Mouse (Mus musculus): ENCODE results near the gene Hadh. TPM values are rescaled to one million over a fixed set of nuclear protein-coding genes. Genes with fewer than 3 reads are reported as not detected.

The Hadh gene
- polyA plus RNA-seq, 1 experiment from 2014 or later: 142 TPM

DNA sequence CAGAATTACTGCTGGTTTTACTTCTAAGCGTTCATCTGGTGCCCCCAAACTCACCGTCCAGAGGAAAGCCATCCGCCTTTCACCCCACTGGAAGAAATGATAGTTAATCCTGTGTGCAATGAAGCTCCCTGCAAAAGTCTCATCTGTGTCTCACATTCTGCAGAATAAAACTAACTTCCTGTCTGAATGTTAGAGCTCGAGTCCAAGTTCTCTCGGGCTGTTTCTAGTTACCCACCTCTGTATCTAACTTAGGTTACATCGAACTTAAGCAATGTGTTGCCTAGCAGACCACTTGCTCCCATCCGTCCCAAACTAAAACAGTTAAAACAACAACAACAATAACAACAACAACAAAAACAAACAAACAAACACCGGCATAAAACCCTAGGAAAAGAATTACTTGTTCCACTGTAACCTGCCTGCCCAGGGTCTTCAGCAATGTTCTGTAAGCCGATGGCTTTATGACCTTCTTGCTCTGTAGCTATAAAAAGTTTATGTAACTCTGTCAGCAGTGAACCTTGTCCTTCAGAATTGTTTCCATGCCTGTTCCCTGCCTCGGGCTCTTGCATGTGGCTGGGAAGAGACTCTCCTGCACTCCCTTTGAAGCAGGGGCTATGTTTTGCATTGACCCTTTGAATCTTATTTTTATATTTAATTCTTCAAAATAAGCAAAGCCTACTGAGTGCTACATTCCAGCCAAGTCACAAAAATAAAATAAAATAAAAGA lies 636 bp upstream of the Hadh start:
- Histone ChIP-seq H3K27me3 (replicated peaks) (no peaks in the 10 kb centered on the region), H3K4me3 (peak overlapping the region; percentile 95), H3K4me2 (peak overlapping the region; percentile 75), H3K9ac (peak overlapping the region; percentile 91; the same call in 1 of the 2 replicates), H3K27ac (ENCODE audit: poor library complexity, severe bottlenecking) (peak overlapping the region; percentile 89), H3K4me1 (replicated peaks) (peaks cover 34% of the 10 kb centered on the region), H3K9me3 (replicated peaks) (no peaks in the 10 kb centered on the region), H3K36me3 (peaks cover 9% of the 10 kb centered on the region; the same call in 1 of the 2 replicates)
- WGBS: 35% methylated on average over 10 of the region's 10 CpGs
- ATAC-seq (ENCODE audit: insufficient number of reproducible peaks, low FRiP score): 0 out of 2 replicates have a peak, but pooled peaks have one; percentile 3

DNA sequence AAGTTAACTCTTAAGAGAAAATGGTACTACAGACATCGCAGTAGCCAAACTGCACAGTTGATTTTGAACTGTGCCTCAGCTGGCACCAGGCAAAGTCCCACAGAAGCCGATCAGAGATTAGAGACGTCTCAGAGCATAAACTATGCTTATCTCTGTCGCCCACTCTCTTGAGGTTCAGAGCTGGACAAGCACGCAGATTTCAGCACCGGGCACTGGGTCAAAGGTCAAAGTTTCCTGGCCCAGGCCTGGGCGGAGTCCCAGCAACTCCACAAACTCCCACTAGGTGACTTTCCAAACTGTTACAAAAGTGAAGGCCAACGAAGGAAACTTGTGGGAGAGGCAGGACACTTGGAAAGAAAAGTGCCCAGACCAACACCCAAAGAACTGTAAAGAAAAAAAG lies 744 bp downstream of the Hadh start:
- H3K4me2 ChIP-seq: peak overlapping the region; percentile 75
- peak overlapping the region; percentile 89 for H3K27ac ChIP-seq (ENCODE audit: poor library complexity, severe bottlenecking)
- H3K27me3 ChIP-seq (replicated peaks): no peaks in the 10 kb centered on the region
- peak overlapping the region; percentile 91 for H3K9ac ChIP-seq
- peak overlapping the region; percentile 95 for H3K4me3 ChIP-seq
- WGBS: 2% methylated on average over 8 of the region's 8 CpGs
- peaks cover 16% of the 10 kb centered on the region for H3K36me3 ChIP-seq
- peaks cover 47% of the 10 kb centered on the region for H3K4me1 ChIP-seq (replicated peaks)
- peak; percentile 72 for ATAC-seq (ENCODE audit: insufficient number of reproducible peaks, low FRiP score)
- no peaks in the 10 kb centered on the region for H3K9me3 ChIP-seq (replicated peaks)

DNA sequence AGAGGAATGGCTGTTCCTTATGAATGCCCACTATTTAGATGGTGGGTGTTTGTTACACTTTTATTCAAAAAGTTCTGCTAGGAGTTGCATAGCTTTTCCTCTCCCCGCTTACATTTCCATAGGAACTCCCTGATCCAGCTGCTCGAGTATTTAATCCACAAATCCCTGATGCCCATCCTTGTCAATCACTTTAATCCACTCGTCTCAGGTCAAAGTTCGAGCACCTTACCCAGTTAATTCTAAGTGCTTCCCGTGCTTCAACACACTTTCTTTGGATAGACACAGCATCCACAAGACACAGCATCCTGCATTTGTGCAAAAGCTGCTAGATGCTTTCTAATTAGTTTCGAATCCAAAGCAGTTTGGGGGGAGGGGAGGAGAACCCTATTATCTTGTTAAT lies 1.5 kb downstream of the Hadh start:
- Histone ChIP-seq H3K27ac (ENCODE audit: poor library complexity, severe bottlenecking) (no peak overlapping the region), H3K9me3 (replicated peaks) (no peaks in the 10 kb centered on the region), H3K36me3 (peaks cover 17% of the 10 kb centered on the region), H3K27me3 (replicated peaks) (no peaks in the 10 kb centered on the region), H3K4me1 (replicated peaks) (peaks cover 53% of the 10 kb centered on the region), H3K9ac (no peak overlapping the region), H3K4me2 (peak overlapping the region; percentile 75), H3K4me3 (peak overlapping the region; percentile 95; the same call in 1 of the 2 replicates)
- 64% methylated on average over 6 of the region's 6 CpGs for WGBS
- no peak for ATAC-seq (ENCODE audit: insufficient number of reproducible peaks, low FRiP score)

- 66% methylated on average over 3 of the region's 3 CpGs for WGBS
- H3K4me2 ChIP-seq: peak overlapping the region; percentile 23; the same call in 1 of the 2 replicates
These were observed 5.4 kb downstream of the Hadh start for GRCm38 (mm10) chr3:131266366-131267050.

DNA sequence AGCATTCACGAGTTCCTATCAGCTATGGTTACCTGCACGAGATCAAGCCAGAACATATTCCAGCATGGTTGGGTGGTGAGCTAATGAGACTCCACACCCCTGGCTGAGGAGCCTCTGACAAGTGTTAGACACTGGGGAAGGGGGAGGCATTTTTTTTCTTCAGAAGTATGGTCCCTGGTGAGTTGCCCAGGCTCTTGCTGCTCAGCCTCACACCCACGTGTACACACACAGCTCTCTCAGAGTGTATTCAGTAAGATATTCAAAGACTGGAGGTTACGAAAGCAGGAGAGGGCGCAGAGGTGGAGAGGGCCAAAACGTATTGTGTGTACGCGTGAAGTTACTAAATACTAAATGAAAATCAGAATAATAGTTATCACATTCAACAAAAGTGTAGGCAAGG lies 6.4 kb downstream of the Hadh start:
- 75% methylated on average over 8 of the region's 8 CpGs for WGBS
- no peak for ATAC-seq (ENCODE audit: insufficient number of reproducible peaks, low FRiP score)
- Histone ChIP-seq H3K27ac (ENCODE audit: poor library complexity, severe bottlenecking) (no peak overlapping the region), H3K9me3 (replicated peaks) (peaks cover 6% of the 10 kb centered on the region), H3K36me3 (peaks cover 58% of the 10 kb centered on the region), H3K4me3 (no peak overlapping the region), H3K9ac (no peak overlapping the region), H3K4me1 (replicated peaks) (peaks cover 45% of the 10 kb centered on the region), H3K27me3 (replicated peaks) (no peaks in the 10 kb centered on the region), H3K4me2 (no peak overlapping the region)

More at GRCm38 (mm10) chr3:131266366-131267050, 5.4 kb downstream of the Hadh start:
- ATAC-seq (ENCODE audit: insufficient number of reproducible peaks, low FRiP score): no peak
- Histone ChIP-seq H3K27ac (ENCODE audit: poor library complexity, severe bottlenecking) (peak overlapping the region; percentile 72), H3K9ac (no peak overlapping the region), H3K36me3 (peaks cover 48% of the 10 kb centered on the region), H3K9me3 (replicated peaks) (no peaks in the 10 kb centered on the region), H3K4me1 (replicated peaks) (peaks cover 52% of the 10 kb centered on the region), H3K27me3 (replicated peaks) (no peaks in the 10 kb centered on the region), H3K4me3 (no peak overlapping the region)

DNA sequence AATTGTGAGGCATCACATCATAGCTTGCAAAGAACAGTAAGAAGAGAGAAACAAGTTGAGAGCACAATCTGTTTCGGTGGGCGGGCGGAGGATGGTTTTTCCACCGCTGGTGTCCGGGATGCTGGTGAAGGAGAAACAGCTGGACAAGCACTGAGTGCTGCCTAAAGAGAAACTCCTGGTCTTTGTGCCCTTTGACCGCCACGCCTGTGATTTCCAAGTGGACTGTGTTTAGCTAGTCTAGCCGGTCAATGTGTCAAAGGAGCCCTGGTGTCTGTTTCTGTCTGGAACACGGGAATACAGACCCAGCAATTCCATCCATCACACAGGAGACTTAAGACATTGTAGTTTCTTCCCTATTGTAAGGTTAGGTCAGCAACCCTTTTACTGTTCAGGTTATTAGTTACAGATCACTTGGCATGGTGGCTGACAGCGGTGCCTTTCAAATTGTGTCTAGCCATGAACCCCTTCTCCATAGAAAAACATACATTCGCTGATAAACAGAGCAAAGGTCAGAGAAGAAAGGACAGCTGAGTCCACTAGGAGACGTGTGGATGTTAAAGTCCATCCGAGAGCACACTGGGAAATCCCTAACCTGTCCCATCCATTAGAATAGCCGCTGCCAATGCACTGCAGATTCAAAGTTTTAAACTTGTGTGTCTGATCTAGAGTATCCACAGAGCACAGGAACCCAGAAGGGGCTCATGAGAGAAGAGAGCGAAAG lies 8.0 kb downstream of the Hadh start:
- Histone ChIP-seq H3K27ac (ENCODE audit: poor library complexity, severe bottlenecking) (no peak overlapping the region), H3K36me3 (peaks cover 58% of the 10 kb centered on the region), H3K9ac (no peak overlapping the region), H3K4me2 (no peak overlapping the region), H3K4me3 (no peak overlapping the region), H3K27me3 (replicated peaks) (no peaks in the 10 kb centered on the region), H3K4me1 (replicated peaks) (peaks cover 42% of the 10 kb centered on the region), H3K9me3 (replicated peaks) (peaks cover 6% of the 10 kb centered on the region)
- 82% methylated on average over 15 of the region's 15 CpGs for WGBS
- ATAC-seq (ENCODE audit: insufficient number of reproducible peaks, low FRiP score): no peak

DNA sequence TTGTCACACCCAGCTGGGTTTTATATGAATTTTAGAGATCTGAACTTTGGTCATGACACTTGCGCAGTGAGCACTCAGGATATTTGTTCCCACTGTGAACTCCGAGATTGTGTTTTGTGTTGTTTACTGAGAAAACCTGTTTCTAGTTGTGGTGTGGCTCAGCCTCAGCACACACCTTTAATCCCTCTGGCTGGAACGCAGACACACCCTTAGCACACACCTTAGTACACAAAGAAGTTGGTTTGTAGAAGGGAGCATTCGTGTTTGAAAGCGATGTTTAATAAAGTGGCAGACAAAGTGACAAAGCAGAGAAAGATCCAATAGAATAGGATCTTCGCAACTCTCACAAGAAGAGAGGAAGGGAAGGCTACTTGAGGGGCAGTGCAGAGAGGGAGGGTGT lies 11.5 kb downstream of the Hadh start:
- H3K27me3 ChIP-seq (replicated peaks): no peaks in the 10 kb centered on the region
- H3K4me1 ChIP-seq (replicated peaks): peaks cover 24% of the 10 kb centered on the region
- no peak overlapping the region for H3K27ac ChIP-seq (ENCODE audit: poor library complexity, severe bottlenecking)
- peaks cover 45% of the 10 kb centered on the region for H3K36me3 ChIP-seq
- H3K4me2 ChIP-seq: no peak overlapping the region
- WGBS: 91% methylated on average over 6 of the region's 6 CpGs
- peaks cover 7% of the 10 kb centered on the region for H3K9me3 ChIP-seq (replicated peaks)
- no peak overlapping the region for H3K4me3 ChIP-seq
- no peak for ATAC-seq (ENCODE audit: insufficient number of reproducible peaks, low FRiP score)
- H3K9ac ChIP-seq: no peak overlapping the region

DNA sequence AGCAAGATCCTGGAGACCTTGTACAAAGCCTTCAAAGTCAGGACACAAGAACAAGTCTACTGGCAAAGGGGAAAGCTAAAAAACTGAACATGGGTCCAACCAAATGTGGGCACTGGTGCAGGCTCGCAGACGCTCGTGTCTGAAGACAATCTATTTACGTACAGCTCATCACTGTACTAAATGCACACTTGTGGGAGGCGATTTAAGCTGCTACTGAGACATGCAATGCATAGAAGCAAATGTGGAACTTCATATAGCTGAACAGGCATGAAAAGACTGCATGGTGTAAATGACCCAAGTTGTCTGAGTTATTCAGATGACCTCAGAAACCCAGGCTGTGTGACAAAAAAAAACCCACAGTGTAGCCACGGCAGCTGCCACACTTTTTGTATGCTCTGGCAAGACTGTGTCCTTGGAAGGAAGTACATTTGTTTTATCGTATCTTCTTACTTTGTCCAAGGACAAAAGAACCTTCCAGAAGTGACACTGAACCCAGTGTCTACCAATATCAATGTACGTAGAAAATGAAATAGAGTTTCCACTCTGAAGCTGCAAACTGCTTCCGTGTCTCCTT lies 12.4 kb downstream of the Hadh start:
- H3K36me3 ChIP-seq: peaks cover 40% of the 10 kb centered on the region
- H3K4me1 ChIP-seq (replicated peaks): peaks cover 21% of the 10 kb centered on the region
- ATAC-seq (ENCODE audit: insufficient number of reproducible peaks, low FRiP score): no peak
- WGBS: 74% methylated on average over 9 of the region's 9 CpGs
- H3K27ac ChIP-seq (ENCODE audit: poor library complexity, severe bottlenecking): no peak overlapping the region
- H3K4me2 ChIP-seq: no peak overlapping the region
- H3K9ac ChIP-seq: no peak overlapping the region
- no peaks in the 10 kb centered on the region for H3K27me3 ChIP-seq (replicated peaks)
- H3K4me3 ChIP-seq: no peak overlapping the region
- H3K9me3 ChIP-seq (replicated peaks): peaks cover 9% of the 10 kb centered on the region

DNA sequence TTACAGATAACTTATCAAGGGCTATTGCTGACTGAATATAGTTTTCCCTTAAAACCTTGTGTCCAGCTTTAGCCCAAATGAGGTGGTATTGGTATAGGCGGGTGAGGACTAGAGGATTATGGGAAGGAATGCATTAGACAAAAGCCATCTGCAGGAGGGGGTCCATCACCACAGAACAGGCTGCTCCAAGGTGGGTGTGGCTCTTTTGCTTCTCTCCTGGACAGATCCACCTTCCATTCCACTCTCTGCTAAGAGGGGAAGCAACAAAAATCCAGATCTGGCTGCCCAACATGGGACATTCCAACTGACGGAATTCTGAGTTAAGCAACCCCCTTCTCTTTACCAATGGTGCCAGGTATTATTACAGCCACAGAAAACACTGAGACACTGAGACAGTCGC lies 13.0 kb downstream of the Hadh start:
- H3K4me1 ChIP-seq (replicated peaks): peaks cover 21% of the 10 kb centered on the region
- no peak overlapping the region for H3K4me2 ChIP-seq
- H3K9me3 ChIP-seq (replicated peaks): peaks cover 10% of the 10 kb centered on the region
- ATAC-seq (ENCODE audit: insufficient number of reproducible peaks, low FRiP score): no peak
- WGBS: 79% methylated on average over 3 of the region's 3 CpGs
- no peaks in the 10 kb centered on the region for H3K27me3 ChIP-seq (replicated peaks)
- H3K27ac ChIP-seq (ENCODE audit: poor library complexity, severe bottlenecking): no peak overlapping the region
- H3K9ac ChIP-seq: no peak overlapping the region
- peaks cover 41% of the 10 kb centered on the region for H3K36me3 ChIP-seq
- H3K4me3 ChIP-seq: no peak overlapping the region

DNA sequence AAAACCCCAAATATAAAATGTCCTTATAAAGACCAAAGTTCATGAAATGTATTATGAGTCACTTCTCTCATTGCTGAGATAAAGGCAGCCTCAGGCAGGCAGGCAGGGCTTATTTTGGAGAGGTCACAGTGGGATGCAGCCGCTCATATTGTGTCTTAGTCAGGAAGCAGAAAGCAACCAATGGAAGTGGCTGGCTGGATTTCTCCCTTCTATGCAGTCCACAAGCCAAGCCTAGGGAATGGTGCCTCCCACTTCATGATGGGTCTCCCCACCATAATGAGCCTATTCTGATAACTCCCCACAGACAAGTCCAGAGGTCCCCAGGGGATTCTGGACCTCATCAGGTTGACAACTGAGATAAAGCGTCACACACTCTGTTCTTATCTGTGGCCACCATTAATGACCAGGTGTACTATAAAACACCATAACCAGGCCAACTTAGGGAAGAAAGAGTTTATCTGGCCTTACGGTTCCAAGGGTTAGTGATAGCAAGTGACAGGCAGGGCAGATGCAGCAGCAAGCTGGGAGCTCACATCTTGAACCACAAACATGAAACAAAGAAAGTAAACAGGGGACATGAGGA lies 16.4 kb downstream of the Hadh start:
- peaks cover 8% of the 10 kb centered on the region; the same call in 1 of the 2 replicates for H3K9me3 ChIP-seq (replicated peaks)
- H3K27me3 ChIP-seq (replicated peaks): no peaks in the 10 kb centered on the region
- no peak overlapping the region for H3K27ac ChIP-seq (ENCODE audit: poor library complexity, severe bottlenecking)
- peaks cover 47% of the 10 kb centered on the region for H3K4me1 ChIP-seq (replicated peaks)
- 74% methylated on average over 3 of the region's 3 CpGs for WGBS
- no peak overlapping the region for H3K4me2 ChIP-seq
- no peak for ATAC-seq (ENCODE audit: insufficient number of reproducible peaks, low FRiP score)
- no peak overlapping the region for H3K4me3 ChIP-seq
- peaks cover 19% of the 10 kb centered on the region for H3K36me3 ChIP-seq
- H3K9ac ChIP-seq: no peak overlapping the region

Data from heart, embryonic 12.5 days (tissue).